Mouse (Mus musculus): ENCODE results near the gene Susd3.

- TF ChIP-seq CTCF (IDR thresholded peaks at IDR 0.05; ENCODE audit: low read depth) (peak; percentile 57), EP300 (IDR thresholded peaks at IDR 0.05; ENCODE audit: low read depth) (no peak)
Measured at GRCm38 (mm10) chr13:49271831-49272765, 23.6 kb upstream of the Susd3 start.

All from liver, postnatal 0 days (tissue).